Mouse (Mus musculus) A20 (cell line): ENCODE data around the gene Smad6.

ENCODE experiments used
- DNase-seq: peaks from one replicate; pipeline ENCODE4 v3.0.0-alpha.2; 2011; ENCODE audit warnings: low read depth, low spot score

Gene Smad6

DNA sequence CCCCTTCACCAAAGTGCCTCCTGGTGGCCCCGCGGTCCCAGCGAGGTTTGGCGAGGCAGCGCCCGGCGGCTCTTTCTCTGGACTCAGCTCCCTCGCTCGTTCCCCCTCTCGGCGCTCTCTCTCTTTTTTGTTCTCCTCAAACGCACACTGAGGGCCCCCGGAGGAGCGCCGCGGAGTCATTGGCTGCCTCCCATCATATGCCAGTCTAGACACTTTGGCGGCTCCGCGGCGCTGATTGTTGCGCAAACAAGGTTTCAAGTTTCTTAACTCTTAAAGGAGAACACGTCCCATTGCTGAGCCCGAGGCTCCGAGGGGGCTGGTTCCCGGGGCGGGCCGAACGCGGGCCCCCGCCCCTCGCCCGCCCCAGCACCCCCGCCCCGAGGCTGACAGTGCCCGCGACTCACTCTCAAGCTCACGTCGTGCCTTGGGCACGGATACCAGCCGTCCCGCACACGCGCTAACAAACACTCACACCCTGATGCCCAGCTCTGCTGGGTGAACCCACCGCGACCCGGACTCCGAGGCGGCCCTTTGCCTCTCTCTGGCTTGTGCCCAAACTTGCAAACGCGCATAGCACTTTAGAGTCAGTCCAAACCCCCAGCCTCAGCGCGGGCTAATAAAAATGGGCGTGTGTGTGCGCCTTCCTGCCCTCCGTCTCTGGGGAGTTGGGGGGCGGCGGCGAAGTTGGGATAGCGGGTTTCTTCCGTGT, at the start of gene Smad6:
Gene Smad6, minus strand, starts transcription at position 207 of the 709 bp plus-strand sequence.
- DNase-seq: no peak

DNA sequence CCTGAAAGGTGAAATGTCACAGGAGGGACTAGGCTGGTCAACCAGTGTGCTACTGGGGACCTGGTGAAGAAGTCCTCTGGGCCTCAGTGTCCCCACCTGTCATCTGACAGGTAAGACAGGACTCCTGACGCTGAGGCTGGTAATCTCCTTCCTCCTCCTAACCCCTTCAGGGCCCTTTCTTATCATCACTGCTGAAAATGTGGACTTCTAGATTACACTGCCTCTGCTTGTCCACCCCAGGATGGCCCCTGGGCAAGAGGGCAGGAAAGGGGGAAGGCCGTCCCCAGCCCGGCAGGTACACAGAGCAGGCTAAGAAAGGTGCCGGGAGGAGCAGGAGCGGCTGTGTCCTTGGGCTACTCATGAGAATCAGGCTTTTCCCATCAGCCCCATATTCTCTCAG, 48.8 kb upstream of the Smad6 start:
- no peak for DNase-seq

DNA sequence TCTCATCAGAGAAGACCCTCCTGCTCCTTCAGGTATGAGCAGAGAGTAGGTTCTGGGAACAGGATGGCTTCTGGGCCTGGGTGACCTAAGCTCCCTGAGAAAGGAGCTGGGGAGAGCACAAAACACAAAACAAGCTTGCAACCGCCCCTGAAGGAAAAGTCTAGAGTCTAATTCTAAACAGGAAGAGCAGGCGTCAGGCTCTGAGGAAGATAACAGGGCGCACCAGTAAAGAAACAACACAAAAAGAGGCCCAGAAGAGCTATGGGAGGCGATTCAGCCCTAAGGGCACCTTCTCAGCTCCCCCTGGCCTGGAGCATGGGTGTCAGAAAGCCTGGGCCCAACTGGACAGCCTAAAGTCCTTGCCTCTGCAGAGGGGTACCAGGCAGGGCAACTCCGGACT, 47.3 kb upstream of the Smad6 start:
- no peak for DNase-seq

DNA sequence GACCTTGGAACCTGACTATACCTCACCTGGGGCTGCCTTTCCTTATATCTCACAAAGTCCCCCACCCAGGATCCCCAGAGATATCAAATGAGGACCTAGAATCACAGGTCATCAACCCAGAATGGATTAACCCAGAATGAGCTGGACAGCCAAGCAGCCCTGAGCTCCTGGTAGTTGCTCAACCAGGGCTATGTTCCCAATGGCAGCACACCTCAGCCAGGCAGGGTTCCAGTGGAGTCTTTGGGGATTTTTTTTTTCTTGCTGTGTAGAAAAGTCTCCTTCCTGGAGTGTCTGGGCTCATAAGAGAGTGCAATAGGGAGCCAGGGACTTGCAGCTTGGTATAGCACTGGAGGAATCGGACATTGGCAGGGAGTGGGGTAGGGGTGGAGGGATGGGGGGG, 46.7 kb upstream of the Smad6 start:
- DNase-seq: no peak

DNA sequence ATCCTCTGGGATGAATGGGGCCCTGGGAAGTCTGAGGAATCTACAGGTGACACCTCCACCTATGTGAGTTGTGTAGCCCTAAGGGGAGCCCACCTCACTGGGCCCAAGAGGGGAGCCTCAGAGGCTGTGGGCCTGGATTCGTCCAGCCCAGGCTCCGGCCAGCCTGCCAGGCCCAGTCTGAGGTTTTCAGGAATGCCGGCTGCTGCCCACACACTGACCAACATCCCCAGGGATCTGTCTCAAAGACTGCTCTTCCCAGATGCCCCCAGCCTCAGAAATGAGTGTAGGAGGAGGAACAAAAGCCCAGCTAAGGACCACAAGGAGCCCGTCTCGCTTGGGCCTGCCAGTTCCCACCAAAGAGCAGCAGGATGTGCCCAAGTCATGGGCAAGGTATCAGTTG, 45.9 kb upstream of the Smad6 start:
- DNase-seq: no peak

DNA sequence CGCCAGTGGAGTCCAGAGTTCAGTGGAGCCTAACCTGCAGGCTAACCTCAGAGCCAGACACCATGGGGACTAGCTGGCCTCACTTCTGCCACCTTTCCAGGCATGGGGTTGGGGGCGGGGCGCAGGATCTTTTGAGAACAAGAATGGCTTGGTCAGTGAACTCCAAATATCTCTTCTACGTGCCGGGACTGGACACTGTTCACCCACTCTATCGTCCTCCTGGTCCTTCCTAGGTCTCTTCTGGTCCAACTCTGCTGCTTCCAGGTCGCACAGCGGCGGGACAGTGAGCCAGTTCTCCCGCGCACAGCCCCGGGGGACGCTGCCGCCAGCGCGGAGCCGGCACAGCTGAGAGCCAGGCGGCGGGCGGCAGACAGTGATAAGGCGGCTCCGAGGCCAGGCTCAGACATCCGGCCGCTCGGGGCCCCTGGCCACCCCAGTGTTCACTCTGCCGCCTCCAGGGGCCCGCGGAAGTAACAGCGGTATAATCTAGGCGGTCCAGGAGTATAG, 38.2 kb upstream of the Smad6 start:
- DNase-seq: no peak

DNA sequence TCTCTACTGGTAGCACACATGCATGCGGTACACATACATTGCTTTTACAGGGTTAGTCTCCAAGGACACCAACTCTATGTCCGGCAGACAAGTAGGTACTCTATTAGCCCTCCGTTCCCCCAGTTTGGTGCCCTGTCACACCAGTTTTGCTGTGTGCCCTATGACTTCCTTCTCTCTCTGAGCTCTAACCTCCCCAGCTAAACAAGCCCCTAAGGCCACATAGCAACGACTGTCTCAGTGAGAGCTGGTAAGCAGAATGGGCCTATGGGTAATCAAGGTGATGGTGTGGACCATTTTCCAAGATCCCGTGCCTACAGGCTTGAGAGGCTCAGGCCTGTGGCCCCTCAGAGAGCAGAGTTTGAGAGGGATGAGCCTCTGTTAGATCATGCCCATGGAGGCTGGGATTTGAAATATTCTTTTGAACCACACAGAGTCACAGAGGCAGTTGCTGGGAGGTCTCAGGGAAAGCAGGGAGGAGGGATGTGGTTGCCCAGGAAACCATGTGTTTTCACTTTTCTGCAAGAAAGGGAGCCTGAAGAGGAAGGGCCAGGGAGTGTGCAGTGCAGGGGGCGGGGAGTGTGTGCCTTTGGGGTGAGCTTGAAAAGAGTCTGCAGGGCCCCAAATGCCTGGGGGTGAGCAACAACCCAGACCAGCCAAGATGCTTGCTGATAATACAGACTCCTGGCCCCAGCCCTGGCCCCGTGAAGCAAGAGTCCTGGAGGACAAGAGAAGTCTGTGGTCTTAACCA, 36.2 kb upstream of the Smad6 start:
- DNase-seq: no peak

DNA sequence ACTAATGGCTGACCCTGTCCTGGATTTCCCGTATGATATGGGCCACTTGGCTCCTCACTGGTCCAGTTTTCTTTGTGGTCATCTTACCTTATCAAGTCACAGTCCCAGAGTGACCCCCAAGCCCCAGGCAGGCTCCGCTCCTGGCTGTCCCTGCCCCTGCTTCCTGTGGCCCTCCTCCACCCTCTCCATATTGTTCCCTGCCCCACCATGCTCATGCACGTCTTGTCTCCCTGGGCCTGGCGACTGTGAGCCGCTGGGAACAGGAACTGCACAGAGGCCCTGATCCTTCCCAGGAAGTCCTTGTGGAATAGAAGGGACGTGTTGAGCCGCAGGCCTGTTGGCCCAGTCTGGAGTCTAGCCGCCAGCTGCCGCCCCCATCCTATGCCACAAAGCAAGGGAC, 33.3 kb upstream of the Smad6 start:
- DNase-seq: no peak

DNA sequence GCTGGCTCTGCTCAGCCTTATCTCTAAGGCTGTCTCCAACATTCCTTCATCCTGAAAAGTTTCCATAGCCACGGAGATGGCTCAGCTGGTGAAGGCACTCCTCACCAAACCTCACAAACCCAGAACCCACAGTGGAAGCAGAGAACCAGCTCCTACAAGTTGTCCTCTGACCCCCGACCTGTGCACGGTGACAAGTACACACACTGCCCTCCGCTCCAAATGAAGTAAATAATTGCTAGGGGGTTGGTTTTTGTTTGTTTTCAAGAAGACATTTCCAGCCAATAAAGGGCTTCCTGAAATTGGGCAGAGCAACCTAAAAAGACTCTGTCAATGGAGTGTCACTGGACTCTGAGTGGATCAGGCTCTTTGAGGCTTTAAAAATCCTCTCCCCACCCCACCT, 31.9 kb upstream of the Smad6 start:
- DNase-seq: no peak

DNA sequence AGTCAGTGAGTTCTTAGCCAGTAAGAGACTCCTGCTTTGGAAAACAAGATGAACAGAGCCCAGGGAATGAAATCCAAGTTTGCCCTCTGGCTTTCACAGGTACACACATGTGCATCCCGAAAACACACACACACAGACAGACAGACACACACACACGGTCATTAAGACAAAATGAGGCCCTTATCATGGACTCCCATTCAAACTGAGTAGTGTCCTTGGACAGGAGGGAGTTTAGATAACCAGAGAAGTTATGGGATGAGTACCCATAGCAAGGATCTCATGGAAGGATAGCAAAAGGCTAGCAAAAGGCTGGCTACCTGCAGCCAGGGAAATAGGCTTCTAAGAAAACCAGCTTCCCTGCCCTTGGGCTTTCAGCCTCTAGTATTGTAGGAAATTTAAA, 29.4 kb upstream of the Smad6 start:
- DNase-seq: no peak

DNA sequence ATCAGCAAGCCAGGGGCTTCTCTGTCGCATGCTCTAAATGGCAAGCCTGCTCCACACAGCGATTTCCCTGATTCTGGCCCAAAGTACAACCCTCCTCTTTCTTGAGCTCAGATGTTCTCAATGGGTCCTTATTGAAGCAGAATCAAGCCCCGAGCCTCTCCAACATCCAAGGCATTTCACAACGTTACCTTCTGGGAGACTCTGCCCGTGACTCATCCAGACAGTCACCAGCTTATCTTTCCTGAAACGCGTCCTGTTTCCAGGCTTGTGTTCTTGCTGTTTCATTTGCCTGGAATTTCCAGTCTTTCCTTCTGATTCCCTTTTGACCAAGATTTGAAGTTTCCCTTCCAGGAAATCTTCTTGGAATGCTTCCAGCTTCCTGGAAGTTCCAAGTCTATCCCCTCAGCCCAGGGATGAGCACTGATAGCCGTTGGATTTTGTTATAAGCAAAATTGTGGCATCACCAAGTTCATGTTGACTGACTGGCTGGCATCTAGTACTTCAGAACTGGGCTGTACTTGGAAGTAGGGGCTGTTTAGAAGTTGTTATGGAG, 28.7 kb upstream of the Smad6 start:
- no peak for DNase-seq

DNA sequence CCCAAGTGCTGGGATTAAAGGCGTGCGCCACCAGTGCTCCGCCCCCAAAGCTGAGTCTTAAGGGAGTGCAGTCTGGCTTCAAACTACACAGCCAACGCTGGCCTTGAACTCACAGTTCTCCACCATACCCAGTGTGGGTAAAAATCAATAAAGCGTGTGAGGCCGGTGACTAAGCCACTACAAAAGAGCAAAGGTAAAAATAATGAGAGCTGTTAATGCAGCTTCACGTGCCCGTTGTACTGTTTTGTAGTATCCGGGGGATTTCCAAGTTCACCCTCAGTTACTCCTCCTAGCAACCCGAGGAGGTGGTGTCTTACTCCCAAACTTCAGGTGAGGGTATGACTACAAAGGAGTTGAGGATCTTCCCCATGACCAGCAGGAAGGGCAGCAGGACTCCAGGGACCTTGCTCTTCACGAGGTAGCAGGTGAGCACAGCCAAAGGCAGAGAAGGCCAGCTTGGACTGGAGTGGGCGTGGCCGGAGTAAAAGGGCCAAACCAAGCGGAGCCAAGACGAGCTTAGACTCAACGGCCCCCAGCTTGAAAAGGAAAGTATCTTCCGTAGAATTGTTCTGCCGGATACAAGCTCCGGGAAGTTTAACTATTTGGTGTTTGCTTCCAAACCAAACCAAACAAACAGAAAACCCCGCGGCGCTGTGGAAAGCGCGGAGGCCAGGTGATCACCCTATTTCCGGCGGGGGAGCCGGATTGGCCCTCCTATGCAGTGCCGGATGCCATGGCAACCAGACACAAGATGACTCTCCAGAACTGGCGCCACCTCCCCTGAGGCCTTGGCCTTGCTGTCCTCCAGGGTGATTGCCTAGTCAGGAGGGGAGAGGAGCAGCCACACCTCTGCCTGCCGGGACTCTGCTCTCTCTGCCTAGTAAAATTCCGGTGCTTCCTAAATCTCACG, 27.9 kb upstream of the Smad6 start:
- DNase-seq: peak; percentile 89

DNA sequence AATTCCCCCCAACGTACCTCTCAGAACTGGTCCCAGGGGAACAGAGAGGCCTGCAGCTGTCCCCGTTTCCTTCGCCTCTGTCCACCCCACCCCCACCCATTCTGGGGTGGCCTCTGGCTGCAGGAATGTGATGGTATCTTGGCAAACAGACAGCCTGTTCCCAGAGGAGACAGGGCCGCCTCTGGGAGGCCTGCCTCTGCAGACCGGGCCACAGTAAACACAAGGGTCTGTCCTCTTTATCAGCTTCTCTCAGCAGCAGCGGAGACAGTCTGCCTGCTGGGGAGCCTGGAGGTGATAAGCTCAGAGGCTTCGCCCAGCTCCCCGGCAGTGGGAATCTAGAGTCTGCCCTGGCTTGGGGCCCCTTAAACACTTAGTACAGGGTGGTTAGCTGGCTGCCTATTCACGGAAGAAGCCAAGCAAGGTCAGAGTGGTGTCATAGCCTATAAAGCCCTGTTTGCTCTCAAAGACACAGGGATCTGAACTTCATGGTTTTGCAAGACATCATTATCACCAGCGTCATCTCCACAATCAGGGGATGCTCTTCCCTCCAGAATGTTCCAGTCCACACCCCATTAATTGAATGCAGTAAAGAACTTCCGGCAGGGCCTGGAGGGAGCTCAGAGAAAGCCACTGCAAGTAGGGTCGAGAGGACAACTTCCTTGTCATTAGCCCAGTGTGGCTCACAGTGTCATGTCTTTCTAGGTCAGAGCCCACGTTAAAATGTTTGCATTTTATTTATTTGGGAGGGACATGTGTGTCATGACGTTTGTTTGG, 23.4 kb upstream of the Smad6 start:
- no peak for DNase-seq

DNA sequence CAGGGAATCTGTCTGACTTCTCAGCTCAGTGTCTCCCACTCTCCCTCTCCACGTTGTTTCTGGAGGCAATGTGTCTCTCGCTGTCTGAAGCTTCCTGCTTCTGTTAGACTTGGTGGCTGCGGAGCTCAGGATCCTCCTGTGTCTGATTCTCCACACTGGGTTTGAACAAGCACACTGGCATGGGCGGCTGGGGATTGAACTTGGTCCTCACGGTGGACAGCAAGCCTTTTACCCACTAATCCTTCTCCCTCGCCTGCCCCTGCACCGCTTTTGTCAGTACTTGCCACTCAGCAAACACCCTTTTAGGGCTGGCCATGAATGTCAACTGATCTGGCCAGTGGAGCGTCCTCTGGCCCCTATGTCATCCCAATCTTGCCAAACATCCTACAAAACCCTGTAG, 22.5 kb upstream of the Smad6 start:
- no peak for DNase-seq

DNA sequence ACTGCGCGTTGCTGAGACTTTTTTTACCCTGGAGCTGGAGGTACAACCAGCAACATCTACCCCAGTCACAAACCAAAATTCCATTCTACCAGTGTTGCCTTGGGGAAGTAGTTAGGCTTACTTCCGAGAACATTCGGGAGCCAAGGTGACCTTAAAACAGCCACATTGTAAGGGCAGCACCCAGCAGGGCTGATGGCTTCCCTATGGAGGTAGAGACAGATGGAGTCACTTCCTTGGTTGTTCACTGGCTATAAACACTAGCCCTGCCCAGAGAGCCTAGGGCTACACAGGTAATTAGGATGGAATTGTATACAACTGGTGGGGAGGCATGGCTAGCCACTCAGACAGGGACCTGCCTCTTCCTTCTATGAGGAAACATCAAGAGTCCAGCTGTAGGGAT, 21.1 kb upstream of the Smad6 start:
- DNase-seq: no peak

DNA sequence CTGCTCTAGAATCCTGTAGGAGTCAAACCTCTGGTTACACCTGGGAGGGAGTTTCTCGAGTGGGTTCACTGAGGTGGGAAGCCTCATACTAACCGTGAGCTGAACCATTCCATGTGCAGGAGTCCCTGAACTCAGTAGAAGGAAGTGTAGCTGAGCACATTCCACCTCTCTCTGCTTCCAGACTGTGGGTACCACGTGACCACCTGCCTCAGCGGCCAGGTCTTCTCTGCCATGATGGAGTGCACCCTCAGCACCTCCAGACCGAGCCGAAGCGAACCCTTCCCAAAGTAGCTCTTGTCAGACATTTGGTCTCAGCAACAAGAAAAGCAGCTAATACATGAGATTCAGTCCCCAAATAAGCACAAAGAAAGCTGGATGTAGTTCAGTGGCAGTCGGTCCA, 20.4 kb upstream of the Smad6 start:
- DNase-seq: no peak

DNA sequence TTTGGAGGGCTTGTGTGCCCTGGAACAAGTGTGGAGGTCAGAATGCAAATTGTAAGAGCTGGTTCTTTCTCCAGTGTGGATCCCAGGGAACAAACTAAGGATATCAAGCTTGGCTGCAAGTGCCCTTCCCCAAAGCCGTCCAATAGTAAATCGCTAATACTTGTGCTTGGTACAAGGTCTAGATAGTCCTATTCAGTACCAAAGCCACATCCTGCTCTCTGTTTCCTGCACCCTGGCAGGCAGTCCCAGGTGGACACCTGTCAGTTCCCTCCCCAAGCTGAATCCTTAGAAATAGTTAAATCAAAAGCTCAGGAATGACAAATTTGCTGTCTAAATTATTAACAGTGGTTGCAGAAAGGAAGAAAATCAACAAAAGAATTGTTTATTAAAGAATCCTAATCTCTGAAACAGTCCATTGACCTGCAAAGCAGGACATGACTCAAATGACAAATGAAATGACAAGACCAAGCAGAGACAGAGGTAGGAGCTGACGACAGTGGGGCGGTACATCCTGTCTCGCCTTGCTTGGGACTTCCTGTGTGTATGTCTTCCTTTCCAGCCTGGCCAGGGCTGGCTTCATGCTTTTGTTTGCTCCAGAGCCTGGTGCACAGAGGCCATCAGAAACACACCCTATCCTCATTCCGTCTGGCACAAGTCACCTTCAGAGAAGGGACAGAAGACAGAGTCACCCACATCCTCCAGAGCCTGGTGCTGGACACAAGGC, 8.2 kb upstream of the Smad6 start:
- DNase-seq: no peak

DNA sequence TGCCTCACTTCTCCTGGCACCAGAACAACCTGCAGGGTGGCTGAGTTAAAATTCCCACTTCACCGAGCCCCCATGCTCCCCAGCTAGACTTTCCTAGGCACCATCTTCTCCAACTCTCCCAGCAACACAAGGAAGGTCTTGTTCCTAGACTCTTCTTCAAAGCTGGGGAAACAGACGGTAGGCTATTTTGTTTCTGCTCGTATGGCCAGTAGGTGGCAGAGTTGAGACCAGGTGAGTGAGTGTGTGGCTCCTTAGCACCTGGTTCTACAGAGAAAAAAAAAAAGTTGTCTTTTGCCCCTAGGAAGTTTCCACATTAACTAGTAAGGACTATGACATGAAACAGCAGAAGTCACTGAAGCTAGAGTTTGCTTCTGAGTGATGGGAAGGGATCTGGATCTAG, 3.7 kb upstream of the Smad6 start:
- DNase-seq: peak; percentile 61

DNA sequence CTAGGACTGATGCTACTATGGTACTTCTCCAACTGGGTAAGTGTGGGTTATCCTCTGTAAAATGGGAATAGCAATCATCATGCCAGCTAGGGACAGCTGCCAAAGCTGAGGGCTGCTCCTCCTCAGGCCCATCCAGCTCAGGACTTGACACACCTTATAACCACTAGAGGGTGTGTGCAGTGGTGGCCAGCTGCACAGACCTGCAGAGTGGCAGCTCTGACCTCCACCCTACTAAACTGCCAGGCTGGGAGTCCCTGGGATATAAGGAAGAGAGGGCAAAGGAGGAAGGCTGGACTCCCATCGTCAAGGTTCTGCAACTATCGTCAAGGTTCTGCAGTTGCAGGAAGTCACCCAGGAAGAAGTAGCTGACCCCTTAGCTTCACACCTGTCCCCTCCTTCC, 3.1 kb upstream of the Smad6 start:
- DNase-seq: peak; percentile 24

DNA sequence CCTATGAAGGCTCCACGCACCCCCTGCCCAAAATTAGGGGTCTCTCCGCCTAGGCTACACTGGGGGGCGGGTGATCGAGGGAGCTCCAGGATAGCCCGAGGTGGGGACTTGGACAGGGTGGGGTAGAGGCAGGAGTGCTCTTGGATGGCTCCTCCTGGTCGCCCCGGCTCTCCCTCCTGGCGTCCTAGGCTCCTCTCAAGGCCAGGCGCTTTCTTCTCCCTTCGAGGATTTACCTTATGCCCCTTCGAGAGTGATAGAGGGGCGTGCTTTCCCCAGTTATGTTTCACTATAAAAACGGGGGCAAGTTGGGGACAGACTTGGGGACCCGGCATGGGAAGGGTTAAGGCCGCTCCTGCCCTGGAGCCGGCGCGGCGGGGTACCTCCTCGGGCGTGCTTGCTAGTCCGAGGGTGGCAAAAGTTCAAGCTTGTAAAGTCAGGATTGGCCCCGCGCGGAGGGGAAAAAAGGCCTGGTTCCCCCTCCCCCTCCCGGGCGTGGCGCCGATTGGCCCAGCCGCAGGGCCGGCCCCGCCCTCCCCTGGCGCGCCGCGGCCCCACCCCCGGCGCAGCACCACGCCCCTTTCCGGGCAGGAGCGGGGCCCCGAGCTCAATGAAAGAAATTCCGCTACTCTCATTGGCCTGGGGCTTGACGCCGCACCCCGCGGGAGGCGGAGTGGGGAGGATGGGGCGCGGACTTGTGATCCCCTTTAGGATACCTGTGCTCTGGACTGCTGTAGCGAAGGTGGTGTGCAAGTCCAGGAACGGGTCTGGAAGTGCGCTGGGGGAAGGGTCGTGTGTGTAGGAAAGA, 905 bp upstream of the Smad6 start:
- peak; percentile 90 for DNase-seq
